Mouse (Mus musculus): ENCODE measurements at regions not wholly inside any gene's neighbourhood (a gene's known extent, or its start where the extent isn't known, plus 50 kb on each side); places are given as distances from the start of the nearest gene placed in this dataset.

GRCm38 (mm10) chr6:126245986-126246385, 79.3 kb upstream of the Ntf3 start:
- H3K27ac ChIP-seq (ENCODE audit: low read depth, low read length): no peak overlapping the region
- 33% methylated on average over 5 of the region's 5 CpGs for WGBS
- H3K4me2 ChIP-seq (ENCODE audit: low read length): no peak overlapping the region

GRCm38 (mm10) chr6:126245431-126245830, 78.7 kb upstream of the Ntf3 start:
- no peaks in the 10 kb centered on the region for H3K36me3 ChIP-seq (ENCODE audit: control insufficient read depth, insufficient read depth, low read length)
- WGBS: 40% methylated on average over 3 of the region's 3 CpGs
- H3K9me3 ChIP-seq (ENCODE audit: control insufficient read depth, low read length): no peaks in the 10 kb centered on the region
- H3K4me2 ChIP-seq (ENCODE audit: low read length): no peak overlapping the region
- H3K27me3 ChIP-seq (replicated peaks; ENCODE audit: control insufficient read depth, insufficient read depth, low read length): no peaks in the 10 kb centered on the region
- no peaks in the 10 kb centered on the region for H3K4me1 ChIP-seq (ENCODE audit: control insufficient read depth, insufficient read depth, low read depth, low read length)
- no peak overlapping the region for H3K27ac ChIP-seq (ENCODE audit: low read depth, low read length)
- no peak overlapping the region for H3K9ac ChIP-seq (ENCODE audit: low read depth, low read length)
- H3K4me3 ChIP-seq (ENCODE audit: low read length): no peak overlapping the region
- no peak for ATAC-seq

More at GRCm38 (mm10) chr6:126245986-126246385, 79.3 kb upstream of the Ntf3 start:
- Histone ChIP-seq H3K9me3 (ENCODE audit: control insufficient read depth, low read length) (no peaks in the 10 kb centered on the region), H3K27me3 (replicated peaks; ENCODE audit: control insufficient read depth, insufficient read depth, low read length) (no peaks in the 10 kb centered on the region), H3K36me3 (ENCODE audit: control insufficient read depth, insufficient read depth, low read length) (no peaks in the 10 kb centered on the region), H3K4me1 (ENCODE audit: control insufficient read depth, insufficient read depth, low read depth, low read length) (no peaks in the 10 kb centered on the region), H3K9ac (ENCODE audit: low read depth, low read length) (no peak overlapping the region), H3K4me3 (ENCODE audit: low read length) (no peak overlapping the region)
- no peak for ATAC-seq

DNA sequence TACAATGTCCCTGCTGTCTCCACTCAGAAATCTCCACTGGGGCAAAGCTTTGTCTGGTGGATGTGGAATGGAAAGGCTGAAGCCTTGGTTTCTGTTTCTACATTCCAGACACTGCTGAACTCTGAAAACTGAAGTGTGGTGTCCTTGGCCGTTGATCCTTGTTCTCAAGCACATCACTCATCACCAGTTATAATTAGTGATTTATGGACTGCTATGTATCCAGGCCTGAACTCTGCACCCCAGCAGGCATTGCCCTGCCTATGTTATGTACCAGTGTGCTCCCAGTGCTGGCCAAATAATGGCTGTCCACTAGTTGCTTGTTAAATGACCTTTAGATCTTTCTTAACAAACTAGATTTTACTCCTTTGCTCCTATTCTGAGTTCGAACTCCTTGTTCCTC, 75.6 kb upstream of the Ntf3 start:
- 80% methylated on average over 2 of the region's 2 CpGs for WGBS

DNA sequence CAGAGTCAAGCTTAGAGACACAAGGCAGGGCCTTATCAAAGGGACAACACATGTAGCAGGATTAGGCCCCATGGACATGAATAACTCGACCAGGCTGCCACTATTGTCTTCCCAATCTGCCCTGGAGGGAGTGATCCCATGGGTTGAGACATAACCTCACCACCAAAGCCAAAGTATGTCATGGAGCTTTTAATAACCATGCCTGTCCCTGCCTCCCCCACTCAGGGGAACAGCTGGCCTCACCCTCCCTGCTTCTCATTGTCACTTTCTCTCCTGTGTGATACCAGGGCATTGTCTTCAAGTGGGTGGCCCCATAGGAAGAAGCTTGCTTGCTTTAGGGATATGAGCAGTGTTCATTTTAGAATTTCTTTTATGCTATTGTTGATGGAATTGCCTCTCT, 73.5 kb upstream of the Ntf3 start:
- Histone ChIP-seq H3K9ac (ENCODE audit: low read depth, low read length) (no peak overlapping the region), H3K36me3 (ENCODE audit: control insufficient read depth, insufficient read depth, low read length) (no peaks in the 10 kb centered on the region), H3K4me2 (ENCODE audit: low read length) (no peak overlapping the region), H3K27ac (ENCODE audit: low read depth, low read length) (no peak overlapping the region), H3K4me1 (ENCODE audit: control insufficient read depth, insufficient read depth, low read depth, low read length) (no peaks in the 10 kb centered on the region), H3K4me3 (ENCODE audit: low read length) (no peak overlapping the region), H3K9me3 (ENCODE audit: control insufficient read depth, low read length) (no peaks in the 10 kb centered on the region), H3K27me3 (replicated peaks; ENCODE audit: control insufficient read depth, insufficient read depth, low read length) (no peaks in the 10 kb centered on the region)
- WGBS: 39% methylated on average over 1 of the region's 1 CpGs
- no peak for ATAC-seq

More for the DNA sequence above, 75.6 kb upstream of the Ntf3 start:
- no peak overlapping the region for H3K9ac ChIP-seq (ENCODE audit: low read depth, low read length)
- no peaks in the 10 kb centered on the region for H3K36me3 ChIP-seq (ENCODE audit: control insufficient read depth, insufficient read depth, low read length)
- H3K27me3 ChIP-seq (replicated peaks; ENCODE audit: control insufficient read depth, insufficient read depth, low read length): no peaks in the 10 kb centered on the region
- H3K4me2 ChIP-seq (ENCODE audit: low read length): no peak overlapping the region
- H3K4me1 ChIP-seq (ENCODE audit: control insufficient read depth, insufficient read depth, low read depth, low read length): no peaks in the 10 kb centered on the region
- H3K4me3 ChIP-seq (ENCODE audit: low read length): no peak overlapping the region
- no peak overlapping the region for H3K27ac ChIP-seq (ENCODE audit: low read depth, low read length)
- H3K9me3 ChIP-seq (ENCODE audit: control insufficient read depth, low read length): no peaks in the 10 kb centered on the region
- no peak for ATAC-seq
